Mouse (Mus musculus) G1E (cell line): ENCODE measurements around the gene Nsun4.

Source experiments
- CTCF ChIP-seq: IDR thresholded peaks from 2 replicates; pipeline ENCODE4 v1.5.1; 2012; ENCODE audit warnings: low read depth, low read length, inconsistent platforms, mixed read lengths
- GATA1 ChIP-seq: IDR thresholded peaks from 2 replicates; pipeline ENCODE4 v1.6.1; 2012; ENCODE audit warnings: borderline replicate concordance, low read length, inconsistent platforms, mixed read lengths
- GATA2 ChIP-seq: IDR thresholded peaks from 2 replicates; pipeline ENCODE4 v1.6.1; 2012; ENCODE audit warnings: low read depth, low read length, inconsistent platforms, borderline replicate concordance

- TF ChIP-seq CTCF: no peak
- TF ChIP-seq GATA2: no peak
- TF ChIP-seq GATA1: no peak
Observed at GRCm38 (mm10) chr4:116077240-116078095, 23.8 kb upstream of the Nsun4 start.
